Mouse (Mus musculus): ENCODE measurements at regions not wholly inside any gene's neighbourhood (a gene's known extent, or its start where the extent isn't known, plus 50 kb on each side); places are given as distances from the start of the nearest gene placed in this dataset.

- no peak for DNase-seq
Measured at GRCm38 (mm10) chr9:56547291-56547977, 129.0 kb downstream of the Hmg20a start.

GRCm38 (mm10) chr9:56549774-56550173 lies 131.4 kb downstream of the Hmg20a start:
- DNase-seq, result no peak

GRCm38 (mm10) chr9:56550178-56550577 lies 131.8 kb downstream of the Hmg20a start:
- DNase-seq, result no peak

GRCm38 (mm10) chr9:56551376-56552186 lies 133.2 kb downstream of the Hmg20a start:
- no peak for DNase-seq

- DNase-seq, result no peak
Measured at GRCm38 (mm10) chr9:56552187-56552686, 133.8 kb downstream of the Hmg20a start.

GRCm38 (mm10) chr9:56552766-56553165 lies 134.4 kb downstream of the Hmg20a start:
- peak; percentile 83 for DNase-seq

GRCm38 (mm10) chr9:56553626-56554025 lies 135.2 kb downstream of the Hmg20a start:
- no peak for DNase-seq

GRCm38 (mm10) chr9:56554096-56554495 lies 135.7 kb downstream of the Hmg20a start:
- no peak for DNase-seq

GRCm38 (mm10) chr9:56559618-56560144 lies 141.3 kb downstream of the Hmg20a start:
- DNase-seq, result no peak

GRCm38 (mm10) chr9:56562440-56562839 lies 144.0 kb downstream of the Hmg20a start:
- no peak for DNase-seq

- no peak for DNase-seq
Measured at GRCm38 (mm10) chr9:56564048-56564737, 145.8 kb downstream of the Hmg20a start.

All from kidney, adult 9 months (tissue).